Mouse (Mus musculus) liver, adult (tissue): ENCODE measurements around the gene Syngap1.

Experiments
- GATA4 ChIP-seq: IDR thresholded peaks from 2 replicates; pipeline ENCODE4 v1.6.1; 2014; ENCODE audit warnings: mild to moderate bottlenecking, low read length; ENCODE audit not compliant: insufficient replicate concordance

Gene Syngap1

GRCm38 (mm10) chr17:26936921-26937695, 3.9 kb upstream of the Syngap1 start:
- TF ChIP-seq GATA4 = no peak

- TF ChIP-seq GATA4 = no peak
Measured at GRCm38 (mm10) chr17:26937883-26938695, 3.0 kb upstream of the Syngap1 start.

DNA sequence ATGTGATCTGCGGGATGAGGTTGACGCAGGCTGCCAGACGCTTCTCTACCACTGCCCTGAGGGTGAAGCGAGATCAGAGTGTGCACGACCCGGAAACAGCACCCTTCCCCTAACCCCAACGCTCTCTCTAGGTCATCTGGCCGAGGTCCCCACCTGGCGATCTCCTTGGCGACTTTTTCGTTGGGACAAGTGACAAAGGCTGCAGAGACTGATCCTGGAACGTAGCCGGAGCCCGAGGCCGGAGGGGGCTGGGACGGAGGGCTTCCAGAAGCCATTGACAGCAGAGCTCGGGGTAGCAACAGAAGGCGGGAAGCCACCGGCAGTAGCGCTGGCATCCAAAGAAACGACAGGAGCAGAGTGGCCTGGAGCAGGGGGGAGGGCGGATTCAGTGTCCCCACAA, 2.3 kb upstream of the Syngap1 start:
- TF ChIP-seq GATA4 = no peak

- peak; percentile 22; the same call in 1 of the 2 replicates for TF ChIP-seq GATA4
Measured at GRCm38 (mm10) chr17:26939178-26939972, 1.7 kb upstream of the Syngap1 start, which contains the start of gene Cuta. Gene Cuta, minus strand, starts transcription at chr17:26939569.

GRCm38 (mm10) chr17:26939973-26940300, 1.1 kb upstream of the Syngap1 start:
- TF ChIP-seq GATA4 = no peak

- TF ChIP-seq GATA4 = no peak
Measured at GRCm38 (mm10) chr17:26941841-26942570, 953 bp downstream of the Syngap1 start.

DNA sequence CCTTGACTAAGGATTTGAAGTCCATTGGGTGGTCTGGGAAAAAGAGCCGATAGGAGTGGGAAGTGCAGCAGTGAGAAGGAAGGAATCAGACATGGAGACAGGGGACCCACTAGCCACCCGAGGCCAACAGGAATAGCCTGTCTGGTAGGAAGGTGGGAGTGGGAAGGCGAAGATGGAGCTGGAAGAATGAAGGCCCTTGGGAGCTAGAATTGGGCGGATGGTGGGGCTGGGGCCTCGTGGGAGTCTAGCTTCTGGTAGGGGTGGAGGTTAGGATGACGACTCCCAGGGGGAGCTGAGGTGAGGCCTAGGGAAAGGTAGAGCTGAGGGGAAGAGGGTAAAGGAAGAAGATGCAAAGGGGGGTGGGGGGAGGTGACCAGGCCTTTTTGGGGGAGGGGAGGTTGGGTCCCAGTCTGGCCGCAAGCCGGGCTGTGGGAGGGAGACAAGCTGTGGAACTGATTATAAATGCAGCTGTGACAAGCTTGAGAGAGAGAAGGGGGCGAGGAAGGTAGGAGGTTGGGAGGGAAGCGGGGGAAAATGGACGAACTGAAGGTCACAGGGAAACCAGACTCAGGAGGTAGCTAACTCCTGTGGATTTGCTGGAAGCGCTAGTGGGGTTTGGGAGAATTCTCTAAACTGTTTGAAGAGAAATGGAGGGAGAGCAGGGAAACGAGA, 4.9 kb downstream of the Syngap1 start:
- TF ChIP-seq GATA4 = no peak

GRCm38 (mm10) chr17:26946567-26946966, 5.5 kb downstream of the Syngap1 start:
- no peak for TF ChIP-seq GATA4

DNA sequence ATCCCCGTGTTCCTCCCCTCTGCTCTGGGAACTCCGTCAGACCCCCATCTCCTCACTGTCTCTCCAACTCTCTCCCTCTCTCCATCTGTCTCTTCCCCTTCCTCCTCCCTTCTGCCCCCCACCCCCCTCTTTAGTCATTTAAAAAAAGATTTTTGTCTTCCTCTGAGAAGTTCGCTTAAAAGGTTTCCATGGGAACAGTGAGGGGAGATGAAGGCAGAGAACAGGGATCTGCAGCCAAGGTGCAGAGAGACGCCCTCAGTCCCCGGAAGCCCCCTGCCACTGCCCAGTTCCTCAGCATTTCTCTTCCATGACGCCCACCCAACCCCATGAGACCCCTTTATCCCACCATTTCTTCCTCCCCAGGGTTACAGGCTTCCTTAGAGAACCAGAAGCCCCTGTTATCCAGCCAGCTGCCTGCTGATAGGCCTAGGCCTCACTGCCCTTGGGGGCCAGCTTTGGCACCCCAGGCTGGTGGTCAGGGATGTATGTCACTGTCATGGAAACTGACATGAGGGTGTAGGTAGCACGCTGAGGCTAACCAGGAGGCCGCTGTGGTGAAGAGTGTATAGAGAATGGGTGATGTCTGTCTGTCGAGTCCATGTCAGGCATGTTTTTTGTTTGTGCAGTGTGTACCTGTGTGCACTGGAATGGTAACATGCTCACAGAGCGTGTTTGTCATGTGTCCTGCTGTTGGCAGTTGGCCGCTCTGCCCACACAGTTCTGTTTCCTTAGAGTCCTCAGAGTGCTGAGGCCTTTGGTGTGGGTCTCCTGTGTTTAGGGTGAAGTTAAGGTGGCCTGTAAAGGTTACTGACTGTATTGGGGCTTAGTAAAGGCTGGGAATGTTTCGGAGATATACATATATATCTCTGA, 6.4 kb downstream of the Syngap1 start:
- TF ChIP-seq GATA4 = no peak

- no peak for TF ChIP-seq GATA4
Measured at GRCm38 (mm10) chr17:26948316-26949050, 7.4 kb downstream of the Syngap1 start.

GRCm38 (mm10) chr17:26949051-26949577, 8.1 kb downstream of the Syngap1 start:
- no peak for TF ChIP-seq GATA4

- TF ChIP-seq GATA4 = no peak
Measured at GRCm38 (mm10) chr17:26949866-26950265, 8.8 kb downstream of the Syngap1 start.
